Mouse (Mus musculus): Measurements from ENCODE around the gene Hoxd13. TPM values are rescaled to one million over a fixed set of nuclear protein-coding genes. Genes with fewer than 3 reads are reported as not detected.

Gene Hoxd13
- total and polyA plus RNA-seq, 2 experiments from 2014 or later = not detected

- 5% methylated on average over 35 of the region's 35 CpGs for WGBS
- TF ChIP-seq CTCF (IDR thresholded peaks at IDR 0.05; ENCODE audit: low read depth) (no peak), EP300 (IDR thresholded peaks at IDR 0.05; ENCODE audit: low read depth) (no peak)
- H3K9me3 ChIP-seq (replicated peaks; ENCODE audit: control insufficient read depth, low read length) = no peaks in the 10 kb centered on the region
- H3K27ac ChIP-seq (ENCODE audit: low read depth) = no peak overlapping the region
- no peak overlapping the region for H3K9ac ChIP-seq (replicated peaks; ENCODE audit: low read depth, low read length)
- H3K27me3 ChIP-seq (ENCODE audit: control insufficient read depth, insufficient read depth, low read length) = peaks cover 99% of the 10 kb centered on the region
- H3K4me2 ChIP-seq (ENCODE audit: low read depth, low read length) = no peak overlapping the region
- peak overlapping the region; percentile 28; the same call in 1 of the 2 replicates for H3K4me3 ChIP-seq (ENCODE audit: low read depth, low read length)
- H3K4me1 ChIP-seq (ENCODE audit: control insufficient read depth, insufficient read depth) = no peaks in the 10 kb centered on the region
- H3K36me3 ChIP-seq (replicated peaks; ENCODE audit: control insufficient read depth, insufficient read depth, low read length) = no peaks in the 10 kb centered on the region
- no peak for ATAC-seq (ENCODE audit: insufficient read depth, low read depth)
- no peak for DNase-seq (ENCODE audit: low spot score)
These were observed 24.1 kb downstream of the Hoxd13 start for GRCm38 (mm10) chr2:74691995-74692807.

- WGBS = 3% methylated on average over 20 of the region's 20 CpGs
These were observed 24.8 kb downstream of the Hoxd13 start for GRCm38 (mm10) chr2:74692808-74693431.

GRCm38 (mm10) chr2:74693432-74693827 is 25.3 kb downstream of the Hoxd13 start:
- Histone ChIP-seq H3K9me3 (replicated peaks; ENCODE audit: control insufficient read depth, low read length) (no peaks in the 10 kb centered on the region), H3K4me1 (ENCODE audit: control insufficient read depth, insufficient read depth) (no peaks in the 10 kb centered on the region), H3K27me3 (ENCODE audit: control insufficient read depth, insufficient read depth, low read length) (peaks cover 99% of the 10 kb centered on the region), H3K4me3 (ENCODE audit: low read depth, low read length) (no peak overlapping the region), H3K4me2 (ENCODE audit: low read depth, low read length) (no peak overlapping the region), H3K27ac (ENCODE audit: low read depth) (no peak overlapping the region), H3K36me3 (replicated peaks; ENCODE audit: control insufficient read depth, insufficient read depth, low read length) (no peaks in the 10 kb centered on the region), H3K9ac (replicated peaks; ENCODE audit: low read depth, low read length) (no peak overlapping the region)
- ATAC-seq (ENCODE audit: insufficient read depth, low read depth) = no peak
- 19% methylated on average over 4 of the region's 4 CpGs for WGBS
- DNase-seq (ENCODE audit: low spot score) = no peak
- TF ChIP-seq EP300 (IDR thresholded peaks at IDR 0.05; ENCODE audit: low read depth) (no peak), CTCF (IDR thresholded peaks at IDR 0.05; ENCODE audit: low read depth) (no peak)

More at GRCm38 (mm10) chr2:74692808-74693431, 24.8 kb downstream of the Hoxd13 start:
- no peak for ATAC-seq (ENCODE audit: insufficient read depth, low read depth)
- no peaks in the 10 kb centered on the region for H3K4me1 ChIP-seq (ENCODE audit: control insufficient read depth, insufficient read depth)
- H3K9me3 ChIP-seq (replicated peaks; ENCODE audit: control insufficient read depth, low read length) = no peaks in the 10 kb centered on the region
- no peak overlapping the region for H3K27ac ChIP-seq (ENCODE audit: low read depth)
- no peak for DNase-seq (ENCODE audit: low spot score)
- peaks cover 99% of the 10 kb centered on the region for H3K27me3 ChIP-seq (ENCODE audit: control insufficient read depth, insufficient read depth, low read length)
- no peak overlapping the region for H3K4me3 ChIP-seq (ENCODE audit: low read depth, low read length)
- TF ChIP-seq EP300 (IDR thresholded peaks at IDR 0.05; ENCODE audit: low read depth) = no peak
- TF ChIP-seq CTCF (IDR thresholded peaks at IDR 0.05; ENCODE audit: low read depth) = no peak
- H3K36me3 ChIP-seq (replicated peaks; ENCODE audit: control insufficient read depth, insufficient read depth, low read length) = no peaks in the 10 kb centered on the region
- H3K9ac ChIP-seq (replicated peaks; ENCODE audit: low read depth, low read length) = no peak overlapping the region
- H3K4me2 ChIP-seq (ENCODE audit: low read depth, low read length) = no peak overlapping the region

GRCm38 (mm10) chr2:74694066-74694465 is 26.0 kb downstream of the Hoxd13 start:
- DNase-seq (ENCODE audit: low spot score) (no peak), ATAC-seq (ENCODE audit: insufficient read depth, low read depth) (no peak)
- Histone ChIP-seq H3K27ac (ENCODE audit: low read depth) (no peak overlapping the region), H3K27me3 (ENCODE audit: control insufficient read depth, insufficient read depth, low read length) (peaks cover 99% of the 10 kb centered on the region), H3K4me1 (ENCODE audit: control insufficient read depth, insufficient read depth) (no peaks in the 10 kb centered on the region), H3K36me3 (replicated peaks; ENCODE audit: control insufficient read depth, insufficient read depth, low read length) (no peaks in the 10 kb centered on the region), H3K4me2 (ENCODE audit: low read depth, low read length) (no peak overlapping the region), H3K4me3 (ENCODE audit: low read depth, low read length) (no peak overlapping the region), H3K9me3 (replicated peaks; ENCODE audit: control insufficient read depth, low read length) (no peaks in the 10 kb centered on the region), H3K9ac (replicated peaks; ENCODE audit: low read depth, low read length) (no peak overlapping the region)
- TF ChIP-seq CTCF (IDR thresholded peaks at IDR 0.05; ENCODE audit: low read depth) (no peak), EP300 (IDR thresholded peaks at IDR 0.05; ENCODE audit: low read depth) (no peak)
- WGBS = 3% methylated on average over 16 of the region's 16 CpGs

GRCm38 (mm10) chr2:74695383-74695782 is 27.3 kb downstream of the Hoxd13 start:
- DNase-seq (ENCODE audit: low spot score) (no peak), ATAC-seq (ENCODE audit: insufficient read depth, low read depth) (no peak)
- TF ChIP-seq EP300 (IDR thresholded peaks at IDR 0.05; ENCODE audit: low read depth) (no peak), CTCF (IDR thresholded peaks at IDR 0.05; ENCODE audit: low read depth) (no peak)
- H3K9ac ChIP-seq (replicated peaks; ENCODE audit: low read depth, low read length) = no peak overlapping the region
- H3K27ac ChIP-seq (ENCODE audit: low read depth) = no peak overlapping the region
- H3K4me3 ChIP-seq (ENCODE audit: low read depth, low read length) = no peak overlapping the region
- H3K27me3 ChIP-seq (ENCODE audit: control insufficient read depth, insufficient read depth, low read length) = peaks cover 100% of the 10 kb centered on the region
- no peaks in the 10 kb centered on the region for H3K36me3 ChIP-seq (replicated peaks; ENCODE audit: control insufficient read depth, insufficient read depth, low read length)
- H3K4me2 ChIP-seq (ENCODE audit: low read depth, low read length) = no peak overlapping the region
- no peaks in the 10 kb centered on the region for H3K4me1 ChIP-seq (ENCODE audit: control insufficient read depth, insufficient read depth)
- H3K9me3 ChIP-seq (replicated peaks; ENCODE audit: control insufficient read depth, low read length) = no peaks in the 10 kb centered on the region
- 0% methylated on average over 1 of the region's 1 CpGs for WGBS
